In genomic region chr4:142065270-142065669, GRCm38 (mm10) we compare ENCODE assay signal across 8 mouse cellular contexts. TPM values are rescaled to one million over a fixed set of nuclear protein-coding genes. Genes with fewer than 3 reads are reported as not detected.
DNase-seq lines count a peak whose midpoint lies in the region; ATAC-seq and TF ChIP-seq lines count a peak whose summit lies in the region.
"Had no signal": no experiment of that assay in that cellular context is flagged by ENCODE, and none has a peak within 500 bp of the region (broad histone marks: within the 10 kb centered on the region; RNA-seq: fewer than 3 reads in every experiment).

No protein-coding gene starts in this region.

- no peaks in the 10 kb centered on the region for H3K27me3 ChIP-seq in liver, postnatal 0 days (ENCODE audit: insufficient read depth, low read length)
- H3K27me3 ChIP-seq: embryonic facial prominence, embryonic 12.5 days had no signal

- 0 out of 2 replicates have a peak, but pooled peaks have one; percentile 9 for TF ChIP-seq EP300 in liver, postnatal 0 days (IDR thresholded peaks at IDR 0.05; ENCODE audit: low read depth)

- intact Hi-C loops in heart, postnatal 14 days (cut with DNase I), result no loop called here

- ATAC-seq in liver, postnatal 0 days, result no peak
- ATAC-seq in activated CD4-positive, CD25-positive, alpha-beta regulatory T cell, adult 4 months, result no peak

- H3K4me1 ChIP-seq in liver, postnatal 0 days (ENCODE audit: insufficient read depth), result peaks cover 47% of the 10 kb centered on the region

- WGBS in liver, postnatal 0 days (ENCODE audit: insufficient replicate concordance), result 60% methylated on average over 8 of the region's 8 CpGs

- peak; percentile 67 for DNase-seq in urinary bladder, postnatal 14 days (ENCODE audit: low spot score)
- DNase-seq in urinary bladder, adult 2 months (ENCODE audit: low spot score), result no peak
- peak; percentile 50 to 59 for DNase-seq in heart, postnatal 14 days
- DNase-seq in liver, postnatal 0 days, result no peak
- DNase-seq in frontal cortex, postnatal 36 days (ENCODE audit: low spot score in 2 of 2), result no peak
- DNase-seq in thymus, postnatal 4 days, result no peak

- 0 out of 2 replicates have a peak overlapping the region, but pooled peaks have one; percentile 44 for H3K27ac ChIP-seq in liver, postnatal 0 days (ENCODE audit: low read depth)
- H3K27ac ChIP-seq: embryonic facial prominence, embryonic 12.5 days had no signal

- no peak overlapping the region for H3K4me3 ChIP-seq in liver, postnatal 0 days (ENCODE audit: low read depth, low read length)
- H3K4me3 ChIP-seq: embryonic facial prominence, embryonic 12.5 days had no signal

- H3K9ac ChIP-seq in liver, postnatal 0 days (replicated peaks), result no peak overlapping the region; the same call in 1 of the 2 replicates
- H3K9ac ChIP-seq: embryonic facial prominence, embryonic 12.5 days had no signal

- no peaks in the 10 kb centered on the region for H3K36me3 ChIP-seq in liver, postnatal 0 days (replicated peaks; ENCODE audit: insufficient read depth, low read length)
- H3K36me3 ChIP-seq: embryonic facial prominence, embryonic 12.5 days had no signal

- peak overlapping the region; percentile 28; the same call in 1 of the 2 replicates for H3K4me2 ChIP-seq in liver, postnatal 0 days (ENCODE audit: low read depth, low read length)
- H3K4me2 ChIP-seq: embryonic facial prominence, embryonic 12.5 days had no signal

- no peaks in the 10 kb centered on the region for H3K9me3 ChIP-seq in liver, postnatal 0 days (ENCODE audit: low read length)
- H3K9me3 ChIP-seq: embryonic facial prominence, embryonic 12.5 days had no signal

- TF ChIP-seq CTCF in liver, postnatal 0 days (IDR thresholded peaks at IDR 0.05; ENCODE audit: low read depth), result no peak

RNA-seq across cellular contexts. Expression of gene Tmem51, which starts 18.8 kb away (rescaled TPM):
- polyA plus RNA-seq in urinary bladder, adult 2 months (2012; rRNA removed), result 39.8 and 44.9 TPM in 2 replicates
- 10 to 100 TPM; 12.0 to 12.7 TPM for total RNA-seq in heart, postnatal 14 days (2021)
- 13.7 and 15.7 TPM in 2 replicates for polyA plus RNA-seq in liver, postnatal 0 days (2015; fragmentation: Nextera tagmentation; extraction: Ambion mirVana)
- 1 to 10 TPM in 1 of 2 experiments, under 1 TPM in 1; 0.24 to 1.5 TPM for polyA plus RNA-seq in activated CD4-positive, CD25-positive, alpha-beta regulatory T cell, adult 4 months (2017; shearing (Covaris generic))

RNA-seq across cellular contexts. Expression of gene Fhad1, which starts 50.4 kb away (rescaled TPM):
- polyA plus RNA-seq in urinary bladder, adult 2 months (2012; rRNA removed), result 0.95 and 1.3 TPM in 2 replicates
- total RNA-seq in heart, postnatal 14 days (2021), result under 1 TPM; 0.17 to 0.48 TPM
- 0.71 and 1.0 TPM in 2 replicates for polyA plus RNA-seq in liver, postnatal 0 days (2015; fragmentation: Nextera tagmentation; extraction: Ambion mirVana)
- under 1 TPM in 1 of 2 experiments, not detected in 1; 0.85 TPM for polyA plus RNA-seq in activated CD4-positive, CD25-positive, alpha-beta regulatory T cell, adult 4 months (2017; shearing (Covaris generic))

Comparison
In these comparisons a context has a peak if more than half of its experiments do, and no peak if none do; other contexts are left out.
1. DNase-seq: peak in urinary bladder, postnatal 14 days (single experiment) and heart, postnatal 14 days (2 of 2); none in urinary bladder, adult 2 months (single experiment), liver, postnatal 0 days (single experiment), frontal cortex, postnatal 36 days (0 of 2) and thymus, postnatal 4 days (single experiment).